ENCODE assay signal across 9 mouse cellular contexts in the genomic region with DNA sequence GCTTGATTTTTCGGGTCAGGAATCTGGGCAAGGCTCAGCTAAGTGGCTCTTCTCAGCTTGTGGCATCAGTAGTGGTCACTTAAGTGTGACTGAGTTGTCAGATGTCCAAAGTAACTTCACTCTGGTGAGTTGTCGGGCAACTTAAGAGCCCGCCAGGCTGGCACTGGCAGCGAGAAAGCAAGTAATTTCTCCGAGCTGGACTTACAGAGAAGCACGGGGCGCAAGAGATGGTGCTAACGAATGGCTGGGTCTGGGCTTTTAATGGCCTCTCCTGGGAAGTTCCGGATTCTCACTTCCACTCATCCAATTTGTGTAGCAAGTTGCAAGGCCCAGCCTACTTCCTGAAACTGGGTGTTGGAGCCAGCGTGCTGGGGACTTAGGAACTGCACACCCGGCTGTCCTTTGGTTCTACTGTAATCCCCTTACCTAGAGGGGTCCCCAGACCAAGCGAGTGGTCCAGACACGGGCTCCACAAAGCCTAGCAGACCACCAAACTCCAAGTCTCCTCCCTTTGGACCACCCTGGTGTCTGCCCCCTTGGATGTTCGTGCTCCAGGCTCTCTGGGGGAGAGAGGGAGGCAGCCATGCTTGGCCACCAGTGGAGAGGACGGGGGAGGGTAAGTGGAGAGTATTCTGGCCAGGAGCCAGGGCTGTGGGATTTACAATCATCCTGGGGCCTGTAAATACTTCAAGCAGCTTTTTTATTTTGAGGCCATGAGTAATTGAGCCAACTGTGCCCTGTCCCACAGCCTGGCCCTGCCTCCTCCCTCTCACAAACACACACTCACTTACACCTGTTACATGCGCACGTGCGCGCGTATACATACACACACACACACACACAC. TPM values are rescaled to one million over a fixed set of nuclear protein-coding genes. Genes with fewer than 3 reads are reported as not detected.
A peak's percentile ranks its signal among the peaks of the same experiment; 100 is the strongest.
DNase-seq lines count a peak whose midpoint lies in the region; ATAC-seq and TF ChIP-seq lines count a peak whose summit lies in the region.
"Had no signal": no experiment of that assay in that cellular context is flagged by ENCODE, and none has a peak within 500 bp of the region (broad histone marks: within the 10 kb centered on the region; RNA-seq: fewer than 3 reads in every experiment).

No protein-coding gene starts in this region.

- H3K4me1 ChIP-seq in midbrain, embryonic 11.5 days (ENCODE audit: control insufficient read depth, insufficient read depth, low read length): peaks cover 5% of the 10 kb centered on the region; the same call in 1 of the 2 replicates
- H3K4me1 ChIP-seq in midbrain, postnatal 0 days (ENCODE audit: insufficient read depth, low read length): peaks cover 8% of the 10 kb centered on the region; the same call in 1 of the 2 replicates
- H3K4me1 ChIP-seq in forebrain, embryonic 13.5 days: peaks cover 25% of the 10 kb centered on the region

- H3K27ac ChIP-seq in midbrain, embryonic 11.5 days (ENCODE audit: low read depth, low read length): no peak overlapping the region
- H3K27ac ChIP-seq in midbrain, postnatal 0 days (ENCODE audit: low read depth, low read length): no peak overlapping the region
- no peak overlapping the region for H3K27ac ChIP-seq in forebrain, embryonic 13.5 days
- H3K27ac ChIP-seq: macrophage had no signal

- no peaks in the 10 kb centered on the region for H3K9me3 ChIP-seq in midbrain, embryonic 11.5 days (ENCODE audit: control insufficient read depth, low read length)
- no peaks in the 10 kb centered on the region for H3K9me3 ChIP-seq in midbrain, postnatal 0 days (ENCODE audit: low read length)
- no peaks in the 10 kb centered on the region for H3K9me3 ChIP-seq in forebrain, embryonic 13.5 days (replicated peaks)

- H3K4me3 ChIP-seq in midbrain, embryonic 11.5 days (ENCODE audit: low read depth, low read length): no peak overlapping the region
- H3K4me3 ChIP-seq in midbrain, postnatal 0 days (ENCODE audit: low read depth, low read length): no peak overlapping the region
- no peak overlapping the region for H3K4me3 ChIP-seq in forebrain, embryonic 13.5 days

- TF ChIP-seq CTCF in midbrain, postnatal 0 days (IDR thresholded peaks at IDR 0.05): no peak

- 74% methylated on average over 20 of the region's 20 CpGs for WGBS in midbrain, embryonic 11.5 days
- 60% methylated on average over 20 of the region's 20 CpGs for WGBS in midbrain, postnatal 0 days
- WGBS in forebrain, embryonic 13.5 days: 58% methylated on average over 20 of the region's 20 CpGs

- peak; percentile 34; the same call in 1 of the 2 replicates for ATAC-seq in midbrain, embryonic 11.5 days (ENCODE audit: low FRiP score)
- no peak for ATAC-seq in midbrain, postnatal 0 days (ENCODE audit: low FRiP score)
- peak; percentile 17; the same call in 1 of the 2 replicates for ATAC-seq in forebrain, embryonic 13.5 days
- no peak for ATAC-seq in megakaryocyte-erythroid progenitor cell, adult 5-6 weeks (replicated peaks; ENCODE audit: low FRiP score, low TSS enrichment, poor library complexity, severe bottlenecking)

- H3K9ac ChIP-seq in midbrain, embryonic 11.5 days (ENCODE audit: low read length): no peak overlapping the region
- H3K9ac ChIP-seq in midbrain, postnatal 0 days (replicated peaks; ENCODE audit: low read length, poor library complexity, severe bottlenecking): no peak overlapping the region
- 0 out of 2 replicates have a peak overlapping the region, but pooled peaks have one; percentile 14 for H3K9ac ChIP-seq in forebrain, embryonic 13.5 days

- H3K4me2 ChIP-seq in midbrain, embryonic 11.5 days: no peak overlapping the region
- H3K4me2 ChIP-seq in midbrain, postnatal 0 days (ENCODE audit: low read depth, low read length, poor library complexity, severe bottlenecking): no peak overlapping the region
- H3K4me2 ChIP-seq in forebrain, embryonic 13.5 days: no peak overlapping the region

- DNase-seq in midbrain, embryonic 11.5 days (ENCODE audit: low spot score, missing footprints): no peak
- DNase-seq in midbrain, postnatal 0 days (ENCODE audit: low spot score): no peak
- DNase-seq in kidney, adult 9 months: peak; percentile 47
- DNase-seq in mesoderm, embryonic 11.5 days (ENCODE audit: low read depth, low spot score): peak; percentile 82
- no peak for DNase-seq in layer of hippocampus, postnatal 14 days (ENCODE audit: low spot score in 2 of 2)
- DNase-seq in cerebellum, adult 11 months: no peak

- 0 out of 2 replicates have a peak, but pooled peaks cover 2% of the 10 kb centered on the region for H3K36me3 ChIP-seq in midbrain, embryonic 11.5 days (ENCODE audit: control insufficient read depth, insufficient read depth, low read length)
- no peaks in the 10 kb centered on the region for H3K36me3 ChIP-seq in midbrain, postnatal 0 days (ENCODE audit: insufficient read depth, low read length)
- peaks cover 7% of the 10 kb centered on the region for H3K36me3 ChIP-seq in forebrain, embryonic 13.5 days (ENCODE audit: poor library complexity, severe bottlenecking)

- H3K27me3 ChIP-seq in midbrain, embryonic 11.5 days (ENCODE audit: control insufficient read depth, insufficient read depth, low read length): no peaks in the 10 kb centered on the region
- H3K27me3 ChIP-seq in midbrain, postnatal 0 days (ENCODE audit: insufficient read depth, low read length): no peaks in the 10 kb centered on the region
- H3K27me3 ChIP-seq in forebrain, embryonic 13.5 days: 0 out of 2 replicates have a peak, but pooled peaks cover 3% of the 10 kb centered on the region

RNA-seq across cellular contexts. Expression of gene Rbm20, which starts 23.3 kb away (rescaled TPM):
- 0.73 and 1.0 TPM in 2 replicates for polyA plus RNA-seq in midbrain, embryonic 11.5 days (2014; fragmentation: Nextera tagmentation; extraction: Ambion mirVana)
- total RNA-seq in midbrain, postnatal 0 days (2014; rRNA removed): 1.6 and 2.0 TPM in 2 replicates
- 0.44 and 0.75 TPM in 2 replicates for polyA plus RNA-seq in midbrain, postnatal 0 days (2015; fragmentation: Nextera tagmentation; extraction: Ambion mirVana)
- polyA plus RNA-seq in forebrain, embryonic 13.5 days (2015; fragmentation: Nextera tagmentation; extraction: Ambion mirVana): 5.8 and 7.9 TPM in 2 replicates
- total RNA-seq in layer of hippocampus, postnatal 14 days (2021): 1 to 10 TPM; 3.1 TPM
- 0.22 and 1.2 TPM in 2 replicates for total RNA-seq in megakaryocyte-erythroid progenitor cell, adult 5-6 weeks (2014; fragmentation: Nextera tagmentation)
- 0.27 and 0.38 TPM in 2 replicates for total RNA-seq in megakaryocyte-erythroid progenitor cell, adult 5-6 weeks (2017)
- polyA plus RNA-seq: macrophage had no signal

RNA-seq across cellular contexts. Expression of gene Smc3, which starts 53.6 kb away (rescaled TPM):
- 95.1 and 102 TPM in 2 replicates for polyA plus RNA-seq in midbrain, embryonic 11.5 days (2014; fragmentation: Nextera tagmentation; extraction: Ambion mirVana)
- total RNA-seq in midbrain, postnatal 0 days (2014; rRNA removed): 26.1 and 29.3 TPM in 2 replicates
- polyA plus RNA-seq in midbrain, postnatal 0 days (2015; fragmentation: Nextera tagmentation; extraction: Ambion mirVana): 39.4 and 45.7 TPM in 2 replicates
- polyA plus RNA-seq in forebrain, embryonic 13.5 days (2015; fragmentation: Nextera tagmentation; extraction: Ambion mirVana): 87.3 and 87.4 TPM in 2 replicates
- 10 to 100 TPM; 34.8 to 37.3 TPM for total RNA-seq in layer of hippocampus, postnatal 14 days (2021)
- 103 and 105 TPM in 2 replicates for total RNA-seq in megakaryocyte-erythroid progenitor cell, adult 5-6 weeks (2014; fragmentation: Nextera tagmentation)
- total RNA-seq in megakaryocyte-erythroid progenitor cell, adult 5-6 weeks (2017): 209 and 214 TPM in 2 replicates

Comparison
In these comparisons a context has a peak if more than half of its experiments do, and no peak if none do; other contexts are left out.
1. ATAC-seq: peak in midbrain, embryonic 11.5 days (single experiment) and forebrain, embryonic 13.5 days (single experiment); none in midbrain, postnatal 0 days (single experiment) and megakaryocyte-erythroid progenitor cell, adult 5-6 weeks (single experiment).
2. DNase-seq: peak in kidney, adult 9 months (single experiment) and mesoderm, embryonic 11.5 days (single experiment); none in midbrain, embryonic 11.5 days (single experiment), midbrain, postnatal 0 days (single experiment), layer of hippocampus, postnatal 14 days (0 of 2) and cerebellum, adult 11 months (single experiment).